Mouse (Mus musculus): ENCODE data around the gene Plekha6. TPM values are rescaled to one million over a fixed set of nuclear protein-coding genes. Genes with fewer than 3 reads are reported as not detected.

The Plekha6 gene
- polyA plus RNA-seq, 1 experiment from 2014 or later = 2.0 TPM

DNA sequence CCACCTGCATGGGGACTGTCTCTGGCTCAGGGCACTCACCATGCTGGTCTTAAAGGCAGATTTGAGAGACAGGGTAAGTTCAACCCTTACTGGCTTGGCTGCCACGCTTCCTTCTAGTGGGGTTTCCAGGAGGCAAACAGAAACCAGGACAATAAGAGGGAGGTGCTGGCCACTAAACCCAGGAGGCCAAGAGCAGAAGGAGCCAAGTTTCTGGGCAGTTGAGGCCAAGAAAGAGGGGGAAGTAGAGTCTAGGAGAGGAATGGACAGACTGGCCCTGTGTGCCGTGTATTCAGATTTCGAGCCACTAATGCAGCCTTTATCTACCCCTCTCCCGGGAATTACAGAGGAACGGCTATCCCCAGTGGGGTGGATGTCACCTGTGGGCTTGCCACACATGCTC lies 83.2 kb downstream of the Plekha6 start:
- no peak overlapping the region for H3K27ac ChIP-seq (replicated peaks; ENCODE audit: low read depth, low read length)
- WGBS = 80% methylated on average over 5 of the region's 5 CpGs
- no peaks in the 10 kb centered on the region for H3K27me3 ChIP-seq (ENCODE audit: control insufficient read depth, insufficient read depth, low read length)
- H3K9me3 ChIP-seq (replicated peaks; ENCODE audit: control insufficient read depth, low read length) = no peaks in the 10 kb centered on the region
- ATAC-seq (replicated peaks; ENCODE audit: insufficient number of reproducible peaks, low FRiP score, low TSS enrichment, low read depth) = no peak
- H3K4me1 ChIP-seq (ENCODE audit: control insufficient read depth, insufficient read depth, low read length) = no peaks in the 10 kb centered on the region
- no peak overlapping the region; the same call in 1 of the 2 replicates for H3K4me2 ChIP-seq (ENCODE audit: low read depth, low read length)
- no peaks in the 10 kb centered on the region for H3K36me3 ChIP-seq (replicated peaks; ENCODE audit: control insufficient read depth, insufficient read depth, low read depth, low read length)
- no peak for DNase-seq (ENCODE audit: low spot score)
- H3K4me3 ChIP-seq (ENCODE audit: low read depth, low read length) = no peak overlapping the region
- H3K9ac ChIP-seq (replicated peaks; ENCODE audit: low read length) = no peak overlapping the region

GRCm38 (mm10) chr1:133250761-133251160 lies 86.8 kb downstream of the Plekha6 start:
- WGBS = 85% methylated on average over 6 of the region's 6 CpGs
- Histone ChIP-seq H3K36me3 (replicated peaks; ENCODE audit: control insufficient read depth, insufficient read depth, low read depth, low read length) (no peaks in the 10 kb centered on the region), H3K9ac (replicated peaks; ENCODE audit: low read length) (no peak overlapping the region), H3K4me3 (ENCODE audit: low read depth, low read length) (no peak overlapping the region), H3K27me3 (ENCODE audit: control insufficient read depth, insufficient read depth, low read length) (no peaks in the 10 kb centered on the region), H3K27ac (replicated peaks; ENCODE audit: low read depth, low read length) (no peak overlapping the region), H3K4me2 (ENCODE audit: low read depth, low read length) (no peak overlapping the region), H3K4me1 (ENCODE audit: control insufficient read depth, insufficient read depth, low read length) (peaks cover 6% of the 10 kb centered on the region; the same call in 1 of the 2 replicates), H3K9me3 (replicated peaks; ENCODE audit: control insufficient read depth, low read length) (no peaks in the 10 kb centered on the region)
- DNase-seq (ENCODE audit: low spot score) (no peak), ATAC-seq (replicated peaks; ENCODE audit: insufficient number of reproducible peaks, low FRiP score, low TSS enrichment, low read depth) (no peak)

GRCm38 (mm10) chr1:133251625-133252034 lies 87.6 kb downstream of the Plekha6 start:
- Histone ChIP-seq H3K9ac (replicated peaks; ENCODE audit: low read length) (no peak overlapping the region), H3K27me3 (ENCODE audit: control insufficient read depth, insufficient read depth, low read length) (no peaks in the 10 kb centered on the region), H3K36me3 (replicated peaks; ENCODE audit: control insufficient read depth, insufficient read depth, low read depth, low read length) (no peaks in the 10 kb centered on the region), H3K9me3 (replicated peaks; ENCODE audit: control insufficient read depth, low read length) (no peaks in the 10 kb centered on the region), H3K4me1 (ENCODE audit: control insufficient read depth, insufficient read depth, low read length) (peaks cover 6% of the 10 kb centered on the region; the same call in 1 of the 2 replicates), H3K4me3 (ENCODE audit: low read depth, low read length) (no peak overlapping the region), H3K27ac (replicated peaks; ENCODE audit: low read depth, low read length) (no peak overlapping the region), H3K4me2 (ENCODE audit: low read depth, low read length) (no peak overlapping the region)
- no peak for ATAC-seq (replicated peaks; ENCODE audit: insufficient number of reproducible peaks, low FRiP score, low TSS enrichment, low read depth)
- DNase-seq (ENCODE audit: low spot score) = no peak
- WGBS = 43% methylated on average over 5 of the region's 5 CpGs

DNA sequence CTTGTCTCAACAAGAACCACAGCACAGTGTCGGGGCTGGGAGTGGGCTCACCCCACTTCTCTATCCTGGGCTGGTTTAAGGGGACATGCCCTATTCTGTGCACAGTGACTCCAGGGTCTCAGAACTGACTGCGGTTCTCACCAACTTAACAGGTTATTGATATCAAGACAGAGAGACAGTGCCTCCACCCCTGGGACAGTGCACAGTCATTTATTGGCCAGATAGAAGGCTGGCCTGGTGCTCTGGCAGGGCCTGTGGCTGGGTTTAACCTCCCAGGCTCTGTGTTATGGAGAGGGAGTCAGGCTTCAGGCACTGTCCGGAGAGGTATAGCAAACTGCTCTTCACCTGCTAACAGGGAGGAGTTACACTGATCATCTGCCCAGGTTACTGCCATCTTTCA lies 88.2 kb downstream of the Plekha6 start:
- Histone ChIP-seq H3K9ac (replicated peaks; ENCODE audit: low read length) (no peak overlapping the region), H3K4me1 (ENCODE audit: control insufficient read depth, insufficient read depth, low read length) (peaks cover 6% of the 10 kb centered on the region; the same call in 1 of the 2 replicates), H3K9me3 (replicated peaks; ENCODE audit: control insufficient read depth, low read length) (no peaks in the 10 kb centered on the region), H3K36me3 (replicated peaks; ENCODE audit: control insufficient read depth, insufficient read depth, low read depth, low read length) (no peaks in the 10 kb centered on the region), H3K27me3 (ENCODE audit: control insufficient read depth, insufficient read depth, low read length) (no peaks in the 10 kb centered on the region), H3K4me3 (ENCODE audit: low read depth, low read length) (no peak overlapping the region), H3K27ac (replicated peaks; ENCODE audit: low read depth, low read length) (no peak overlapping the region), H3K4me2 (ENCODE audit: low read depth, low read length) (no peak overlapping the region)
- DNase-seq (ENCODE audit: low spot score) (no peak), ATAC-seq (replicated peaks; ENCODE audit: insufficient number of reproducible peaks, low FRiP score, low TSS enrichment, low read depth) (no peak)
- WGBS = 82% methylated on average over 3 of the region's 3 CpGs

- H3K4me1 ChIP-seq (ENCODE audit: control insufficient read depth, insufficient read depth, low read length) = peaks cover 6% of the 10 kb centered on the region; the same call in 1 of the 2 replicates
- no peak overlapping the region for H3K4me2 ChIP-seq (ENCODE audit: low read depth, low read length)
- no peak overlapping the region for H3K27ac ChIP-seq (replicated peaks; ENCODE audit: low read depth, low read length)
- ATAC-seq (replicated peaks; ENCODE audit: insufficient number of reproducible peaks, low FRiP score, low TSS enrichment, low read depth) (no peak), DNase-seq (ENCODE audit: low spot score) (no peak)
- no peak overlapping the region for H3K4me3 ChIP-seq (ENCODE audit: low read depth, low read length)
- H3K27me3 ChIP-seq (ENCODE audit: control insufficient read depth, insufficient read depth, low read length) = no peaks in the 10 kb centered on the region
- no peaks in the 10 kb centered on the region for H3K36me3 ChIP-seq (replicated peaks; ENCODE audit: control insufficient read depth, insufficient read depth, low read depth, low read length)
- H3K9me3 ChIP-seq (replicated peaks; ENCODE audit: control insufficient read depth, low read length) = no peaks in the 10 kb centered on the region
- H3K9ac ChIP-seq (replicated peaks; ENCODE audit: low read length) = no peak overlapping the region
- 45% methylated on average over 10 of the region's 10 CpGs for whole genome bisulfite sequencing
Observed at GRCm38 (mm10) chr1:133252801-133253531, 89.0 kb downstream of the Plekha6 start.

DNA sequence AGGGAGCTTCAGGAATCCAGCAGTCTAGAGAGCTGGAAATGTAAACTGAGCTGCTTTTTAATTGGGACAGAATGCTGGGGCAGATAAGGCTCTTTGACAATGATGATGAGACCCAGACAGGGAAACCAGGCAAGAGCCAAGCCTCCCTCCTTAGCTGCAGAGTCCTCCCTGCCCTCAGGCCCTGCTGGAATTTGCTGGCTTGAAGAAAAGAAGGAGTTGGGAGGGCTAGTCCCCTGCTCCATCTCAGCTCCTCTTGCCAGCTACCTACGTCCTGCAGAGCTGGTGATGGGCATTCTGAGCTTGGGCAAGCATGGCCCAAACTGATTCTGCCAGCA lies 89.5 kb downstream of the Plekha6 start:
- DNase-seq (ENCODE audit: low spot score) = peak; percentile 44
- no peak; the same call in 1 of the 2 replicates for ATAC-seq (replicated peaks; ENCODE audit: insufficient number of reproducible peaks, low FRiP score, low TSS enrichment, low read depth)
- no peak overlapping the region for H3K9ac ChIP-seq (replicated peaks; ENCODE audit: low read length)
- H3K27me3 ChIP-seq (ENCODE audit: control insufficient read depth, insufficient read depth, low read length) = no peaks in the 10 kb centered on the region
- H3K4me1 ChIP-seq (ENCODE audit: control insufficient read depth, insufficient read depth, low read length) = peaks cover 6% of the 10 kb centered on the region; the same call in 1 of the 2 replicates
- H3K36me3 ChIP-seq (replicated peaks; ENCODE audit: control insufficient read depth, insufficient read depth, low read depth, low read length) = no peaks in the 10 kb centered on the region
- no peak overlapping the region for H3K4me3 ChIP-seq (ENCODE audit: low read depth, low read length)
- WGBS = 40% methylated on average over 1 of the region's 1 CpGs
- H3K9me3 ChIP-seq (replicated peaks; ENCODE audit: control insufficient read depth, low read length) = no peaks in the 10 kb centered on the region
- H3K27ac ChIP-seq (replicated peaks; ENCODE audit: low read depth, low read length) = no peak overlapping the region
- H3K4me2 ChIP-seq (ENCODE audit: low read depth, low read length) = no peak overlapping the region

- Histone ChIP-seq H3K9ac (replicated peaks; ENCODE audit: low read length) (no peak overlapping the region), H3K9me3 (replicated peaks; ENCODE audit: control insufficient read depth, low read length) (no peaks in the 10 kb centered on the region), H3K4me2 (ENCODE audit: low read depth, low read length) (no peak overlapping the region), H3K36me3 (replicated peaks; ENCODE audit: control insufficient read depth, insufficient read depth, low read depth, low read length) (no peaks in the 10 kb centered on the region), H3K4me1 (ENCODE audit: control insufficient read depth, insufficient read depth, low read length) (peaks cover 6% of the 10 kb centered on the region; the same call in 1 of the 2 replicates), H3K27ac (replicated peaks; ENCODE audit: low read depth, low read length) (no peak overlapping the region), H3K27me3 (ENCODE audit: control insufficient read depth, insufficient read depth, low read length) (no peaks in the 10 kb centered on the region), H3K4me3 (ENCODE audit: low read depth, low read length) (no peak overlapping the region)
- no peak for ATAC-seq (replicated peaks; ENCODE audit: insufficient number of reproducible peaks, low FRiP score, low TSS enrichment, low read depth)
- WGBS = 89% methylated on average over 6 of the region's 6 CpGs
- DNase-seq (ENCODE audit: low spot score) = no peak
Observed at GRCm38 (mm10) chr1:133254226-133254625, 90.2 kb downstream of the Plekha6 start.

DNA sequence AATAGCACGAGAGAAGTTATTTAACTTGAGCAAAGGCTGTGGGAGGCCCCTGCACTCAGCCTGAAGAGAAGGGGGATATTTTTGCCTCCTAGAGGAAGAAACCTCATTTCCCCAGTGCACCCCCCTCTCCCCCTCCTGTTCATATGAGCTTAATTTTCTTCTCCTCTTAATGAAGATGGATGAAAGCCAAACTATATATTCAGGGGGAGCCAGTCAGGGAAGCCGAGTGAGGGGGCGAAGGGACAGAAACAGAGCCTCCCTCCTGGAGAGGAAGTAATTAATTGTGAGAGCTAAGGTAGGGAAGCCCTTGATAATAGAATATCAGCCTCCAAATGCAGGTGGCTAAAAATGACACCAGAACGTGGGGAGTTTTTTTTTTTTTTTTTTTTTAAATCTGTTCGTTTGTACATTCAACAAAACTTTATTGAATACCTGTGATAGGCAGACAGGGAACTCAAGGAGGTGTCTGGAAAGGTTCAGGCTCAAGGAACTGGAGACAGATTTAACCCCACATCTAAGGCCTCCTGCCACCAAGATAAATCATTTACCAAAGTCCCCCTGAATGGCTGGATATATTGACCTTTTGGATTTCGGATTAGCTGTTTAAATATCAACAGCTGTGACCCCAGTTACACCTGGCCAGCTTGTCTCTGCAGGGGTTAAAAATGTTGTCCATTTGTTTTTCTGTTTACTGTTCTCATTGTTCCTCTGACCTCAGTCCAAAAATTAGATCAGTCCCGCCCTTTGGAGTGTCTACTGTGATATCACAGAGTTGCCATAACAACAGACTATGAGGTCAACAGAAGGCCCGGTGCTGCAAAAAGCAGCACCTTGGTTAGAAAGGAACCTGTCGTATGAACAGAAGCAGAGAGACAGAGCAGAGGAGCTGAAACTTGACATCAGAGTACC lies 91.1 kb downstream of the Plekha6 start:
- no peaks in the 10 kb centered on the region for H3K9me3 ChIP-seq (replicated peaks; ENCODE audit: control insufficient read depth, low read length)
- WGBS = 52% methylated on average over 8 of the region's 9 CpGs
- H3K27ac ChIP-seq (replicated peaks; ENCODE audit: low read depth, low read length) = no peak overlapping the region
- H3K4me3 ChIP-seq (ENCODE audit: low read depth, low read length) = no peak overlapping the region
- no peak for DNase-seq (ENCODE audit: low spot score)
- H3K4me1 ChIP-seq (ENCODE audit: control insufficient read depth, insufficient read depth, low read length) = peaks cover 6% of the 10 kb centered on the region; the same call in 1 of the 2 replicates
- no peak for ATAC-seq (replicated peaks; ENCODE audit: insufficient number of reproducible peaks, low FRiP score, low TSS enrichment, low read depth)
- no peaks in the 10 kb centered on the region for H3K36me3 ChIP-seq (replicated peaks; ENCODE audit: control insufficient read depth, insufficient read depth, low read depth, low read length)
- no peak overlapping the region for H3K4me2 ChIP-seq (ENCODE audit: low read depth, low read length)
- H3K27me3 ChIP-seq (ENCODE audit: control insufficient read depth, insufficient read depth, low read length) = no peaks in the 10 kb centered on the region
- no peak overlapping the region for H3K9ac ChIP-seq (replicated peaks; ENCODE audit: low read length)
